Mouse (Mus musculus) adrenal gland, postnatal 14 days (tissue): ENCODE results near the gene Olfr799. TPM values are rescaled to one million over a fixed set of nuclear protein-coding genes. Genes with fewer than 3 reads are reported as not detected.

Source experiments
- DNase-seq: peaks from one replicate; pipeline ENCODE4 v3.0.0; 2021; ENCODE audit warnings: mixed read lengths
- long read RNA-seq, 2 experiments: library from polyadenylated mRNA; stranded (forward); transcript quantifications; one replicate each; pipeline ENCODE4 v2.0.0; 2021
- total RNA-seq: library from RNA; stranded (reverse); gene quantifications from 2 replicates; pipeline ENCODE4 v1.2.3, GENCODE M21; 2021

Gene Olfr799
- not detected in 2 replicates for total RNA-seq
- long read RNA-seq, experiment 1: 0 reads
- long read RNA-seq, experiment 2: 0 reads

DNA sequence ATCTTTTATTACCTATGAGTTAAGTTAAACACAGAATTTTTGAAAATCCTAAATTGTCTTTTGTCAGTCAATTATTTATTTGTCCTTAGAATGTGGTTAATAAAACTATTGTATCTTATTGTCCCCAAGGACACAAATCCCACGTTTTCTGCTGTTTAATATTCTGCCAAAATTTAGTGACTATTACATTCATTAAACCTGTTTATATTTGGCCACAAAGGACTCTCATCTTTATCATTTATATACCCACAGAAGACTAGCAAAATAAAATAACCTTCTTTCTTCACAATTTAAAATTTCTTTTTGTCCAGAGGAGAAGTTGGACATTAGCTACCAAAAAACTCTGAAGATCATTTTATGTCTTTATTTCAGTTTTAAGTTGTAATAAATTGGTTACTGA is at the start of gene Olfr799:
Gene Olfr799 (plus strand): TSS at position 301 of the 400 bp plus-strand sequence.
- no peak for DNase-seq

DNA sequence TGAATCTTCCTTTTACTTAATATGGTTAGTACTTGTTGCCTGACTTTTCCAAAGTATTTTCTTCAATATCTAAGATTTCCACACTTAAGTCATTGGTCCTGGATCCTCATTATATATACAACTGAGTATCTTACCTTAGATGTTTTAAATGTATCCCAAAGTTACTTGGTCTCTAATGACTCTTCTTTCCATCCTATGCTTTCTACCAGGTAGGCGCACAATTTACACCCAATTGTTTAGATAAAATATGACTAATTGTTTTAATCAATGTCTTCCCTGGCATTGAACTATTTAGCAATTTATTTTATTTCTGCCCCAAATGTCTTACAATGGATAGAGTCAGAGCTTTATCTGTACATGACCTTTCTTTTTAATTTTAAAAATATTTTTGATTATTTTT is 24.8 kb upstream of the Olfr799 start, which contains the start of gene Olfr796:
Gene Olfr796 (minus strand): TSS at position 101 of the 400 bp plus-strand sequence.
- no peak for DNase-seq

DNA sequence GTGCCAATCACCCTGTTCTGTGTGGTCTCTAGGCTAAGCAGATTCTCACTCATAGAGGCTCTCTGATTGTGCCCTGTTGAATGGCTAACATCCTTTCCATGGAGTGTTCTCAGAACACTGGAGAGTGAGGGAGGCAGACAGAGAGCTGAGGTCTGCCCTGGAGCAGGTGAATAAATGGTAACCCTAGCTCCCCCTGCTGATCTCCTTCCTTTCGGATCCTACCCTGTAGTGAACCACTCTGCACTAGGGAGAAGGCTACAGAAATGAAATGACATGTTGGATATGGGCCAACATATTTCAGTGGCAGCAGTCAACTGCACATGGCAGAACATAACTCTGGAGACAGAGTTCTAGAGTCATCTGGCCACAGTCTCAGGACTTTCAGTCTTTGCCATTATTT is 15.6 kb upstream of the Olfr799 start:
- DNase-seq: no peak

DNA sequence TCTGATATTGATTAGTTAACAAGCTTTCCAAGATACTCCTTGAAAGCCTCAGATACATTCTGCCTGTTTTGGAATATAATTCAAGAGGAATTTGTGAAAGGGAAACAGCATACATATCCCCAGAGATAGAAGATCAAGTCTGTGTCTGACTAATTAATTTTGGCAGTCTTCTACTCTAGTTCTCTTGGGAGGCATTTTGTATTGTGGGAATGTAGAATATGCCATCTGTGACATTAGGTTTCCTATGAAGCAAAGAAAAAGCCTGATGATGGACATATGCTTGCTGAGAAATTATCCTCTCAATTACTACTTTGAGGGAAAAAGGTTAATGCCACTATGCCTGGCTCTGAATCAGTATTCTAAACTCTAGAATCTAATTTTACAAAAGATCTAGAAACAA is 14.0 kb upstream of the Olfr799 start:
- DNase-seq: no peak

DNA sequence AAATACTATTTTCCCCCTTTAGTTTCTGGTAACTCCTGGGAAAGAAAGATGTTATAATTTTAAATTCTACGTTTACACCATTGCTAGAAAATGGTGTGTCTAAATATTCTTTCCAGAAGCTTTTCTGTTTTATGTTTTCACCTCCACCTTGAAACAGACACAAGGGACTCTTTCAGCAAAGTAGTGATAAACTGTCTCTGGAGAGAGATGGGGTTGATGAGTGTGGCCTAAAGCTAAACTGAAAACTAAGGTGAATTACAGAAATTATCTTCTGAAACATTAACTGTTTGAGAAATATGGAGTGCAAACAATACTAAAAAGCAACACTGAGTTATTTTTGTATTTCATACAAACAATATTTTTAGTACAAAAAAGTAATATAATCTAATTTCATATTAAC is 9.4 kb upstream of the Olfr799 start, which contains the start of gene Olfr798:
Gene Olfr798 (minus strand): TSS at position 101 of the 400 bp plus-strand sequence.
- no peak for DNase-seq

DNA sequence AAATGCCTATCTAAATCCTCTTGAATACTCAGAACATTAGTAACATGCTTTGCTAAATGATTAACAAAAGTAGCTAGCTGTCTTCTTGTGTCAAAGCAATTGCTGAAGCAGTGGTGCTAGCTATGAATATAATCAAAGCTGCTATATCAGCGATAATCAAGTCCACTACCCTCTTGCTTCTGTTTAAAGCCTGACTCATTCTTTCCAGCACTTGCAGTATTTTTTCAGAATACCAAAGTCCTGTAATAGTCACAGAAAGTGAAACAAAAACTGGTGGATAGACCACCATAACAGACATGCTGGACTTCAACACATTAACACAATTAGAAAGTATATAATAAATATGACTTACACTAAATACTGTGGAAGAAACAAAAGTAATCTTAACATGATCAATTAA is 14.5 kb downstream of the Olfr799 start:
- DNase-seq: no peak

DNA sequence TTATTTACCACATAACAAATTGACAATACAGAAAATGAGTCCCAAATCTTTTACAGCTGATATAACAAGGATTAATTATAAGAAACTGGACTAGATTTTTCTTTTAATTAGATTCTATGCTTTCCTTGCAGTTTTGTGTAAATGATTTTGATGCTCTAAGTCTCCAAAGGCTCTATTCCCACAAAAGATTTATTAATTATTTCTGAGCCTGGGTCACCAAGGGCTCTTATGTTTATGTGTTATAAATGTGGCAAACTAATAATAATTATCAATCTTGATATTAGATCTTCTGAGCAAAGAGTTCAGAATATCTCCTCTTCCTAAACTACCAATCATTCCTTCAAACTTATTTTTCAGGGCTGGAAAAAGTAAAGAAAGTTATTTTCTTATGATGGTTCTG is 20.1 kb downstream of the Olfr799 start, which contains the start of gene Olfr800:
Gene Olfr800 (plus strand): TSS at position 301 of the 400 bp plus-strand sequence.
- no peak for DNase-seq

DNA sequence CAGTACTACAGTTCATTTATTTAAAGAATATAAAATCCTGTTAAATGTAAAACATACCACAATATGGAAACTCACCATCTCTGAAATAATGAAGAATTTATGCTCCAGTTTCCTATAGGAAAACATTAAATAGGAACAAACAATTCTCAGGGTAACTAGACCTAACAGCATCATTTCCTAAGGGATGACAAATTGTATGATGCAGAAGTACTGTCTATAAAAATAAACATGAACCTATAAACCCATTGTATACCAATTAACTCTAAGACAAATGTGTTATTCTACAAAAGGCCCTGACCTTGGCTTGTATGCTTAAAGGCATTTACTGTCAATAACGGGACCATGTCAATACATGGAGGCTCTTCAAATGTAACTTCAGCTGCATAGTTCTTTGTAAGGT is 36.5 kb downstream of the Olfr799 start, which contains the start of gene Olfr801:
Gene Olfr801 (minus strand): TSS at position 101 of the 400 bp plus-strand sequence.
- no peak for DNase-seq

DNA sequence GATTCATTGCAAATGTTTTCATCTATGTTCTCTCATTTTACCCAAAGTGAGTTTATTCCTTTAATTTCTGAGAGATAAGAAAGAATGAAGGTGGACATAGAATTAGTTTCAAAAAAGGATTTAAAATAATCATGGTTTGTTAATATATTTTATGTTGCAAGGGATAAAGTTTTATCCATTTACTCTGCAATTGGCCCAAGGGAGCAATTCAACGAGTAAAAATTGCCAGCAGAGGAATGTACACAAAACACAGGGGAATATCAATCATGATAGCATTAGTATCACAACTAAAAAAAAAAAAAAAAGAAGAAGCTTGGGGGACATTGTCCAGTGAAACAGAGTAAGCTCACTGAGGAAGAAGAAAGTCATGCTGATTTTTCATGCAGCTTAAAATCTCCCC is 50.8 kb downstream of the Olfr799 start, which contains the start of gene Olfr802:
Gene Olfr802 (minus strand): TSS at position 101 of the 400 bp plus-strand sequence.
- DNase-seq: no peak

DNA sequence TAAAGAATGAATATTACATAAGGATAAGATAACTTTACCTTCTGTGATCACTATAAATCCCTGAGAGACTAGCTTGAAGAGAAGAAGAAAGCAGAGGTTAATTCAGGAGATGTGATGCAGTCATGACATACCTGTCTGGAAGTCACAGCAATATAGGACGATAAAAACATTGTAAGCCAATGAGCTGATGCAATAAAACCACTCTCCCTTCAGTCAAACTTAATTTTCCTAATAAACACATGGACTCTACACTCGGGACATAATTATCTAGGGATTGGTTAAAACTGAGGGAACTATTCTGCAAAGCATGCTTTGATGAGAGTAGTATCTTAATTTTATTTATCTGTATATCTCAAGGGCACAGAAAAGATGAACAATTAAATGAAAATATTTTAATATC is 56.9 kb downstream of the Olfr799 start, which contains the start of gene Olfr803:
Gene Olfr803 (minus strand): TSS at position 101 of the 400 bp plus-strand sequence.
- no peak for DNase-seq

Other genes with a start within 250 kb of the Olfr799 start
- gene Olfr785, start 232.1 kb upstream of the Olfr799 start, total RNA-seq: not detected in 2 replicates
- gene Olfr786, start 210.2 kb upstream of the Olfr799 start, total RNA-seq: not detected in 2 replicates
- gene Olfr787, start 175.6 kb upstream of the Olfr799 start, total RNA-seq: not detected in 2 replicates
- not detected in 2 replicates for gene Olfr788, start 166.5 kb upstream of the Olfr799 start, total RNA-seq
- gene Olfr789, start 152.7 kb upstream of the Olfr799 start, total RNA-seq: not detected in 2 replicates
- gene Olfr790, start 139.0 kb upstream of the Olfr799 start, total RNA-seq: not detected in 2 replicates
- not detected in 2 replicates for gene Olfr791, start 115.7 kb upstream of the Olfr799 start, total RNA-seq
- gene Olfr792, start 98.3 kb upstream of the Olfr799 start, total RNA-seq: not detected in 2 replicates
- not detected in 2 replicates for gene Olfr794, start 69.8 kb upstream of the Olfr799 start, total RNA-seq
- not detected in 2 replicates for gene Olfr796, start 24.9 kb upstream of the Olfr799 start, total RNA-seq
- not detected in 2 replicates for gene Olfr798, start 9.6 kb upstream of the Olfr799 start, total RNA-seq
- not detected in 2 replicates for gene Olfr800, start 20.2 kb downstream of the Olfr799 start, total RNA-seq
- gene Olfr801, start 36.4 kb downstream of the Olfr799 start, total RNA-seq: not detected in 2 replicates
- gene Olfr802, start 50.7 kb downstream of the Olfr799 start, total RNA-seq: not detected in 2 replicates
- not detected in 2 replicates for gene Olfr803, start 56.8 kb downstream of the Olfr799 start, total RNA-seq
- not detected in 2 replicates for gene Olfr804, start 65.7 kb downstream of the Olfr799 start, total RNA-seq
- not detected in 2 replicates for gene Olfr805, start 91.9 kb downstream of the Olfr799 start, total RNA-seq
- gene Olfr806, start 104.4 kb downstream of the Olfr799 start, total RNA-seq: not detected in 2 replicates
- gene Olfr807, start 120.3 kb downstream of the Olfr799 start, total RNA-seq: not detected in 2 replicates
- not detected in 2 replicates for gene Olfr808, start 128.0 kb downstream of the Olfr799 start, total RNA-seq
- not detected in 2 replicates for gene Olfr809, start 137.2 kb downstream of the Olfr799 start, total RNA-seq
- not detected in 2 replicates for gene Olfr810, start 157.4 kb downstream of the Olfr799 start, total RNA-seq
- gene Olfr811, start 166.9 kb downstream of the Olfr799 start, total RNA-seq: not detected in 2 replicates
- gene Olfr812, start 208.6 kb downstream of the Olfr799 start, total RNA-seq: not detected in 2 replicates
- not detected in 2 replicates for gene Olfr813, start 217.9 kb downstream of the Olfr799 start, total RNA-seq
- gene Olfr814, start 242.4 kb downstream of the Olfr799 start, total RNA-seq: not detected in 2 replicates